Mouse (Mus musculus) c-Kit-negative CD71-positive TER-119-positive erythroid progenitor cells, embryonic 14.5 days (primary cell): ENCODE data around the gene 9830107B12Rik.
"Not testable (repeated sequence)": the region's sequence is repeated elsewhere in the genome, so short reads cannot be mapped to it uniquely, and the experiment has no call there.

Experiments used
- DNase-seq: peaks from one replicate; pipeline ENCODE4 v3.0.0-alpha.2; 2013; ENCODE audit warnings: low read depth, low spot score

The 9830107B12Rik gene

GRCm38 (mm10) chr17:48146120-48146519 is at the start of gene 9830107B12Rik:
TSS of gene 9830107B12Rik (minus strand) at chr17:48146268.
- DNase-seq: no peak

GRCm38 (mm10) chr17:48192366-48192765 is 46.3 kb upstream of the 9830107B12Rik start:
- no peak for DNase-seq

GRCm38 (mm10) chr17:48185252-48185651 is 39.2 kb upstream of the 9830107B12Rik start:
- no peak for DNase-seq

- DNase-seq: not testable (repeated sequence)
These were observed 21.0 kb upstream of the 9830107B12Rik start, which contains the start of gene A530064D06Rik for GRCm38 (mm10) chr17:48167103-48167502. TSS of gene A530064D06Rik (minus strand) at chr17:48167275.

- no peak for DNase-seq
These were observed 11.5 kb upstream of the 9830107B12Rik start for GRCm38 (mm10) chr17:48157382-48158076.

- DNase-seq: no peak
These were observed 13.3 kb downstream of the 9830107B12Rik start for GRCm38 (mm10) chr17:48132810-48133209.

GRCm38 (mm10) chr17:48120456-48120855 is 25.6 kb downstream of the 9830107B12Rik start:
- DNase-seq: no peak

- DNase-seq: peak; percentile 56
These were observed 26.4 kb downstream of the 9830107B12Rik start for GRCm38 (mm10) chr17:48119656-48120055.

GRCm38 (mm10) chr17:48118570-48118969 is 27.5 kb downstream of the 9830107B12Rik start:
- no peak for DNase-seq

- DNase-seq: no peak
These were observed 35.4 kb downstream of the 9830107B12Rik start for GRCm38 (mm10) chr17:48110547-48111287.

- no peak for DNase-seq
These were observed 37.5 kb downstream of the 9830107B12Rik start for GRCm38 (mm10) chr17:48108520-48108919.

- no peak for DNase-seq
These were observed 38.2 kb downstream of the 9830107B12Rik start for GRCm38 (mm10) chr17:48107862-48108261.

GRCm38 (mm10) chr17:48107333-48107732 is 38.7 kb downstream of the 9830107B12Rik start:
- DNase-seq: no peak

GRCm38 (mm10) chr17:48100441-48101417 is 45.3 kb downstream of the 9830107B12Rik start:
- peak; percentile 29 for DNase-seq

- DNase-seq: no peak
These were observed 46.8 kb downstream of the 9830107B12Rik start for GRCm38 (mm10) chr17:48099312-48099711.

- no peak for DNase-seq
These were observed 47.6 kb downstream of the 9830107B12Rik start for GRCm38 (mm10) chr17:48098528-48098890.

- DNase-seq: no peak
These were observed 48.1 kb downstream of the 9830107B12Rik start for GRCm38 (mm10) chr17:48097743-48098527.

- DNase-seq: no peak
These were observed 48.9 kb downstream of the 9830107B12Rik start for GRCm38 (mm10) chr17:48097011-48097742.

- no peak for DNase-seq
These were observed 49.7 kb downstream of the 9830107B12Rik start for GRCm38 (mm10) chr17:48096321-48096720.

- no peak for DNase-seq
These were observed 50.3 kb downstream of the 9830107B12Rik start for GRCm38 (mm10) chr17:48095718-48096121.
